Mouse (Mus musculus): ENCODE data around the gene Lactb.
A peak's percentile ranks its signal among the peaks of the same experiment; 100 is the strongest.

The Lactb gene

DNA sequence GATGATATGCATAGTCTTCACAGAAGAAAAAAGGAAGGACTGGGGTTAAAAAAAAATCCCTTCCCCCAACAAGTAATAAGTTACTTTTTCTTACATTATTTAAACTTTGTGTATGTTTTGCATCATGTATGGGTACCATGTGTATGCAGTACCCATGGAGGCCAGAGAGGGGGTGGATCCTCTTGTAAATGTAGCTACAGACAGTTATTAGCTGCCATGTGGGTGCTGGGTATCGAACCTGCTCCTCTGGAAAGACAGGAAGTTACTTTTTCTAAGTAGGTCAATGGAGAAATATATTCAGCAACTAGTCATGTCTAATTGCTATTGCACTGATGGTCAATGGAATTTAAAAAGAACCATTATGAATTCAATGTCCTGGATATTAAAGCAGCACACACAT, 3.2 kb upstream of the Lactb start:
- peak; percentile 68 for DNase-seq (ENCODE audit: low read depth)

- peak; percentile 78 for DNase-seq (ENCODE audit: low read depth)
Observed at GRCm38 (mm10) chr9:66977982-66978381, 2.7 kb upstream of the Lactb start.

GRCm38 (mm10) chr9:66977121-66977520, 1.8 kb upstream of the Lactb start:
- DNase-seq (ENCODE audit: low read depth): no peak

DNA sequence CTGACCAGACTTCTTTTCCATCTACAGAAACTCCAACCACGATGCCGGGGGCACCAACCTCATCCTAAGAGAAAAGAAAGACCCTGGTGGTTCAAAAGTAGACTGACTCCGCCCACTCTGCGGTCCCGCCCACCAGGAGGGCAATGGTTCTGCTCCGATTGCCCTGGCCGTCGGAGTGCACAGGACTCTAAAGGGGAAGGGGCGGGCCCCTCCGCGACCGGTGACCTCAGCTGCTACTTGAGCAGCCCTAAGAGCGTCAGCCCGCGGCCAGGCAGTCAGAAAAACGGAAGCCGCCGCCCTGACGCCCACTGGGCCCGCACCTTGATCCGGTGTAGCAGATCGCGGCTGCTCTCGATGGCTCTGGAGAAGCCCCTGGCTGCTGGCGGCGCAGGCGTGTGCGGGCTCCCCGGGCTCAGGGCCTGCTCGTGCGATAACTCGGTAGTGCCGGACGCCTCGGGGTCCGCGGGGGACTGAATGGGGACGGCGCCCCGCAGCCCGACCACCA, 511 bp downstream of the Lactb start:
- DNase-seq (ENCODE audit: low read depth): peak; percentile 96

- DNase-seq (ENCODE audit: low read depth): no peak
Observed at GRCm38 (mm10) chr9:66971116-66971515, 4.2 kb downstream of the Lactb start.

- DNase-seq (ENCODE audit: low read depth): no peak
Observed at GRCm38 (mm10) chr9:66967492-66967891, 7.8 kb downstream of the Lactb start.

GRCm38 (mm10) chr9:66961478-66961877, 13.8 kb downstream of the Lactb start:
- no peak for DNase-seq (ENCODE audit: low read depth)

DNA sequence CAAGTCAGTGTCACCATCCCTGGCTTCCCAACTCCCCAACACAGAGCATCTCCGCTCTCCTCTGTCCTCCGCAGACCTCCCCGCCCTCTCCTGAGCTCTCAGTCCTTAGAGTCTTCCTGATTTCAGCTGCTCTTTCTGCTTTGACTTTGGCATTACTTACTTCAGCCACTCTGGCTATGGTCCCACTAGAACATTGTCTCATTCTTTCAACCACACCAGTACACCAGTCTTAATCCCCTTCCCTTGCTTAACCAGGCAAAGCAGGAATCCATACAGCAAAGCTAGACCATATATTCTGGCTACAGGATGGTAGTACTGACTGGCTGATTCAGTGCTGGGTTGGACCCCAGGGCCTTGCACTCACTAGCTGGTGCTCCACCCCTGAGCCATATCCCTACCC, 17.8 kb downstream of the Lactb start:
- no peak for DNase-seq (ENCODE audit: low read depth)

- DNase-seq (ENCODE audit: low read depth): no peak
Observed at GRCm38 (mm10) chr9:66952886-66953285, 22.4 kb downstream of the Lactb start.

DNA sequence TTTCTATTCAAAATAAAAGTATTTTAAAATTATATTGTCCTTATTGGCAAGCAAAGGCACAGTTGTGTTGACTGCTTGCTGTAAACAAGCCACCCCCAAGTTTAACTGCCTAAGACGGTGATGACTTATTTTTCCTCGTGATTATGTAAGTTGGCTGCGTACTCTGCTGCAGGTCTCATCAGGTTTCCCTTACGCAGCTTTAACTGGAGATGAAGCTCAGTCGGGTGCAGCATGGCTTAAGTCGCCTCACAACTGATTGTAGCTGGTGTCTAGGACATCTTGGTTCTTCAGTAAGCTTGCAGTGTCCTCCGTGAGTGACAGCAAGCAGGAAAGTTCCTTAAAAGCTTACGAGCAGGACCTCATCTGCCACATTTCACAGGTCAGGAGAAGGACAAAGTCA, 23.0 kb downstream of the Lactb start:
- DNase-seq (ENCODE audit: low read depth): no peak

DNA sequence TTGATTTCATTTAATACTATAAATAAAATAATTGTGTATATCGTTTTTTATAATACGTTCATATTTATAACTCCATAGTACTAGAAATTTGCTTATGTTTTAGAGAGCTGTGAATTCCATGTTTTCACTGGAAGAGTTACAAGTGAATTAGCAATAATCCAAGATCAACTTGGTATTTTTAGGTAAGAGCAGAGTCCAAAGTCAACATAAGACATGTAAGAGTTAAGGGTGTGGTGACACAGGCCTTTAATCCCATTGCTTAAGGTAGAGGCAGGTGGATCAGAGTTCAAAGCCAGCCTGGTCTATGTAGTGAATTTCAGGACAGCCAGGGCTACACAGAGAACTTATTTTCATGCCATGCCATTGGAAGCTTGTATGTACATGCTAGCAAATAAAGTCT, 26.7 kb downstream of the Lactb start:
- DNase-seq (ENCODE audit: low read depth): no peak

DNA sequence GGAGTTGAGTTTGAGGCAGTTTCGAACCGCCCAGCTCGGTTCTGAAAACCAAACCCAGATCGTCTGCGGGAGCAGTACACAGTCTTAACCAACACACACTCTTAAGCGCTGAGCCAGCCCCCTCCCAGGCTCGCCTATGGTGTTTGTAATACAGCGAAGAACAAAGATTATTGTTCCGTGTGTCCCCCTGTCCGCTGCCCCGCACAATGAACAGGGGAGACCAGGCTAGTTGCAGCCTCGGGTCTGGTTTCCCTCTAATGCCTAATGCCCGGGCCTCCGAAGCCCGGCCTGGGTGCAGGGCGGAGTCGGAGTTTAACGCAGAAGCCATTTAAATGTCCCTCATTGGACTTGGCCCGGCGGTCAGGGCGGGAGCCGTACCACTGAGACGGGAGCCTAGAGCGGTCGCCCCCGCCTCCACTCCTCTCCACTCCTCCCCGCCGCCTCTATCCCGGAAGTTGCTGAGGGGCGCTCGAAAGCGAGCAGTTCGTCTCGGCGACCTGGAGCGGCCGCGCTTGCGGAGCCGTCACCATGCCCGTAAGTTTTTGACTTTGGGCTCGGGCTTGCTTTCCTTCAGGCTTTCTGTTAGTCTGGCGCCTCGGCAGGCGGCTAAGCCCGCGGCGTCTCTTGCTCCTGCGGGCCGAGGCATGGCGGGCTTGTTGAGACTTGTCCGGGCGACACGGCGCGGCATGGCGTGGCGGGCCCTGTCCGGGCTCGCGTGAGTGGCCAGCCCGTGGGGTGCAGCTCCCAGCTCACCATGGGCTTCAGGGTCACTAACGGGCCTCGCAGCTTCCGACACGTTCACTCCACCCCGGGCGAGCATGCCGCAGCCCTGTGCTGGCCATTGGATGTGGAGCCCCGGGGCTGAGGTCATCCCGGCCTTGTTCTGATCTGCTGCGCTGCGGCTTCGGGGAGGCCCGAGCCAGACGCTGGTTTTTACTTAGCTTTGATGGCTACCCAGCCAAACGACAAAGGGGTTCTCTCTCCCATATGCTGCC, 29.3 kb downstream of the Lactb start, which contains the start of gene Rps27l:
TSS of gene Rps27l (plus strand) at position 440 of the 995 bp plus-strand sequence.
- peak; percentile 98 for DNase-seq (ENCODE audit: low read depth)

DNA sequence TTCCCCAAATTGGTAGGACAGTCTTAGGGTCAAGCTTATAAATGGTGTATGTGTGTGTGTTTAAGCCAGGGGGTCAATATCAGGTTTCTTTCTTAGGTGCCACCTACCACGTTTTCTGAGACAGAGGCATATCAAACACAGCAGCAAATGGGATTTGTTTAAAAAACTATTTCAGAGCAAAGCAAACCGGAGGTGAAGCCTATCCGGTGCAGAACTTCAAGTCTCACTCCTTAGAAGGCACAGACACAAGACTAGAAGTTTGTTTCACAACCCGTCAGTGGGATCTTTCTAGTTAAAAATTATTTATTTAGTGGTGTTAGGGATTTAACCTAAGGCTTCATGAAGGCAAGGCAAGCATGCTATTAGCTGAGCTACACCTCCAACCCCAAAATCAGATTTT, 30.1 kb downstream of the Lactb start:
- DNase-seq (ENCODE audit: low read depth): peak; percentile 60

GRCm38 (mm10) chr9:66938836-66939235, 36.4 kb downstream of the Lactb start:
- DNase-seq (ENCODE audit: low read depth): peak; percentile 92

- no peak for DNase-seq (ENCODE audit: low read depth)
Observed at GRCm38 (mm10) chr9:66937507-66937906, 37.8 kb downstream of the Lactb start.

DNA sequence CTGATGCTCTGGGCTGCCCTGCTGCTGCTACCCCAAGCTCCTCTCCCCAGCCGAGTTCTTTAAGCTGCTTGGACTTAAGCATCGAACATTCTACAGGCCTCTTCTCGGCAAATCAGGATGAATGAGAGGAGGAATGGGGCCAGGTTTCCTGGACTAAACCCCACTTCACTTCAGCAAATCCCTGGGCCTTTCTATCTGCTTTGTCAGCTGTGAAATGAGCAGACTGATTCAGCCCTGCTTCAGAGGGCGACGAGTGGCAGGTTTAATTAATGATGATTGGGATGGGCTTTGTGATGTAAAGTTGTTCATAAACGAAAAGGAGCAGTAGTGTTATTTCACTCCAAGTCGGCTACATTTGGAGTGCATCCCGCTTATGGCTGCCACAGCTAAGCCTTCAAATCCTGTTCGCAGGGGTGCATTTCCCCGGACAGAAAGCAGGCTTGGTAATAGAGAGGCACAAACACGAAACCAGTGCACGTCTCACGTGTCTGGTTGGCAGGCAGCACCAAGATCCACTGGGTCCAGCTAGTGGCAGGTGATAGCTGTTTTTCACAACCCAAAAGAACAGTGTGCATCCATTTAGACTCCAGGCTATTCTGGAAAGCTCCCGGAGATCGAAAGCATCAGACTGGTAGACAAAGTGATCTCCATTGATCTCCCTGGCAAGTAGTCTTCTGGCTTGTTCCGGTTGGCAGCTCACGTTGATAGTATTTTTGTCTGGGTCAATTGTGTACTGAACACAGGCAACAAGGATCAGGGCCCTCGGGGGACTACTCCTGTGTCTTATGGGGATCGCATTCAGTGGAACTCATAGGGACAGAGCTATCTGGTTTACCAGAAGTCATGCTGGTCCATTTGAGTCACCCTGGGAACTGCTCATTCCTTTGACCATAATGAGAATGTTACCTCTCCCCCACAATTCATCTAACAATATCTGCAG, 41.1 kb downstream of the Lactb start:
- no peak for DNase-seq (ENCODE audit: low read depth)

- no peak for DNase-seq (ENCODE audit: low read depth)
Observed at GRCm38 (mm10) chr9:66930351-66930750, 44.9 kb downstream of the Lactb start.

DNA sequence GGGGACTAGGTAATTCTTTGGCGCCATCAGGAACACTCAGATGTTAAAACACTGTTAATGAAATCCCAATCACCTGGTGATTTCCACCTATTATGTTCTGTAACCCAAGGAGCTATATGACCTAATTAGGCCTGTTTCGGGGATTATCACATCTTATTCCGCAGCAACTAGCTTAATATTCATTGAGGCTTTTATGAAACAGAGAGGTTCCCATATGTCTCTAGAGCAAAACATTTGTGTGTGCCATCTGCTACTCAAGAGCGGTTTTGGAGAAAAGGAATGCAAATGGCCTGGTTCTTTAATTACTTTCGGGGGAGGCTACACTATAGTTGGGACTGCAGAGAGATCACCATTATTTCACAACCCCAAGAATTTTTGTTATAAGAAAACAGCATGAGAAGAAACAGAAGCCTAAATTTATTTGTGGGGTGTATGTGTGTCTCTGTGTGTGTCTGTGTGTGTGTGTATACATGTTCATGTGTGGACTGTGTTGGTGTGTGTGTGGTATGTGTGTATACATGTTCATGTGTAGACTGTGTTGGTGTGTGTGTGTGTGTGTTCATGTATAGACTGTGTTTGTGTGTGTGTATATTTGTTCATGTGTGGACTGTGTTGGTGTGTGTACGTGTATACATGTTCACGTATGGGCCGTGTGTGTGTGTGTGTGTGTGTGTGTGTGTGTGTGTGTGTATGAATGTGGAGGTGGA, 47.4 kb downstream of the Lactb start:
- no peak for DNase-seq (ENCODE audit: low read depth)

DNA sequence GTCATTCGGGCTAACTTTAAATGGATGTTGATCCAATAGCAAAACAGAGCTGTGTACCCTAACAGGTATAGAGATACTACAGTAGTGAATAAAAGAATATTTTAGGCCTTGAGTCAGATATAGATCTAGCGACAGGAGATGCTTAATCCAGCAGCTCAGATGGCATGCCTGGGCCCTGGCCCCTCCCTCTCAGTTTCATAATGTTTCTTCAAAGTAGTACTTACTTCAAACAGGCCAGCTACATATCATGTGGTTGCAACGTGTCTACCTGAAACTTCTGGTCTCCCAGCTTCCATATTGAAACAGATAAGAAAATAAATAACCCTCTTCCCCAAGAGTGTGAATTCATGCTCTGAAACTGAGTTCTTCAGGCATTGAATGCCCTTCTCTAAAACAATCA, 49.4 kb downstream of the Lactb start:
- DNase-seq (ENCODE audit: low read depth): no peak

DNA sequence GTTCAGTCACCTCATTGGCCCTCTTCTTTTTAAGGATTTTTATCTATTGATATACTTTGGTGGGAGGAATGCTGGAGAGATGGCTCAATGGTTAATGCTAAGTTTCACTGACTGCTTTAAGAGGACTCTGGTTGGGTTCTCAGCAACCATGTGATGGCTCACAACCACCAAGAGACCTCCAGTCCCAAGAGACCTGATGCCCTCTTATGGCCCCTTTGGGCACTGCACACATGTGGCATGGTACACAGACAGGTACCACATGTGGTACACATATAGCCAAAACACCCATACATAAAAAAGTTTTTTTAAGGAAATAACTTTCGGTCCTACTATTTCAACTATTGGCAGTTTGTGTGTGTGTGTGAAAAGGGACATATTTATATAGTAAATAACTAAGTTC, 53.2 kb downstream of the Lactb start:
- peak; percentile 27 for DNase-seq (ENCODE audit: low read depth)

DNA sequence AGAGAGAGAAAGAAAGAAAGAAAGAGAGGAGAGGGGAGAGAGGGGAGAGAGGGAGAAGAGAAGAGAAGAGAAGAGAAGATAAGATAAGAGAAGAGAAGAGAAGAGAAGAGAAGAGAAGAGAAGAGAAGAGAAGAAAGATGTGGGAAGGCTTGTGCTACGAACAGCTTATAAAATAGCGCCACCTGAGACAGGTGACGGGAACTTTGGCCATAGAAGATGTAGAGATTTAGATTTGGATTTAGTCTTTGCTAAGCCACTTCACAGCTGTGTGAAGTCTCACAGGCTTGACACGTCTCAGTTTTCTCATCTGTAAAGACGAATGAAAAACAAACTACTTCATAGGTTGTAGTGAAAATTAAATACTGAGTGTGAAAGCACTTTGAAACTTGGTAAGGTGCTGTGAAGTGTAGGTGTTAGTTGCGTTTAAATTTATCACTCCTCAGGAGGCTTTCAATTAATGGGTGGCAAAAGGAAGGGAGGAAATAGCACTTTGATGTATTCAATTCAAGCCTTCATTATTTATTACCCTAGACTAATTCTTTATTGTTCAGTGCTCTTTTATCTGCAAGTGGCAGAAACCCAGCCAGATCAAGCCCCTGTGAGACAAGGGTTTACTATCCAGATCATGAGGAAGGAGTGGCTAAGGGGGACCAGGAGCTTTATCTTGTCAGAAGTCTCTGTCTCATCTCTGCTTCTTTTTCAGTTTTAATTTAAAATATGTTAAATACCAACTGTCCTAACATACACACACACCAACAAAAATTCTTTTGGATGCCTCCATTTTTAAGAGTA, 54.6 kb downstream of the Lactb start:
- DNase-seq (ENCODE audit: low read depth): no peak

Measured in 416B (cell line).